ENCODE assay signal across 9 mouse cellular contexts in the genomic region with DNA sequence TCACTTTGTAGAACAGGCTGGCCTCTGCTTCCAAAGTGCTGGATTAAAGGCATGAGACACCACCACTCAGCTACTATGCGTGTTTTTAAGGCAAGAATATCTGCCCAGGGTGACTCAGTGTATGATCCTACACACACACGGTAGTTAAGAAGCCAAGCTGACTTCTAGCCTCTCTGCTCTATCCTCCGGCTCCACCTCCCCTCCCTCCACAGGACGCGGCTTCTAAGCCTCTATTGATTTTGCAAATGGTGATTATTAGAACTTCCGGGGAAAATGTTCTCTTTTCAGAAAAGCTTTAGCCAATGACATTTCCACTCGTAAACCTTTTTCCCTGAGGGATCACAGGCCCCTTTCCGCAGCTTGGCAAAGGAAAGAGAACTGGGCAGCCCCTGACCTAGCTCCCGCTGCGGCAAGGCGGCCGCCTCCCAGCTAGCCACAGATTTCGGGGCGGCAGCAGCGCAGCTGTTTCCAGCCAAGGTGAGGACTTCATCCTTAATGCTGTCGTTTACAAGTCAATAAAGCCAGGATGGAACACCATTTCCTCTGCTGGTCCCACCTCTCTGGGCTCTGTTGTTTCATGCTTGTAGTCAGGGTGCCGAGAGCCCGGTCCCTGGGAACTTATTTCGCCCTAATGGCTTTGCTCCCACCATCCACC.
DNase-seq lines count a peak whose midpoint lies in the region; ATAC-seq and TF ChIP-seq lines count a peak whose summit lies in the region.
"Had no signal": no experiment of that assay in that cellular context is flagged by ENCODE, and none has a peak within 500 bp of the region (broad histone marks: within the 10 kb centered on the region; RNA-seq: fewer than 3 reads in every experiment).

No protein-coding gene starts in this region.

- H3K9me3 ChIP-seq in kidney, embryonic 14.5 days (ENCODE audit: control insufficient read depth, low read length) = no peaks in the 10 kb centered on the region
- H3K9me3 ChIP-seq in forebrain, embryonic 10.5 days = no peaks in the 10 kb centered on the region
- no peaks in the 10 kb centered on the region for H3K9me3 ChIP-seq in limb, embryonic 12.5 days
- no peaks in the 10 kb centered on the region for H3K9me3 ChIP-seq in neural tube, embryonic 14.5 days (ENCODE audit: control insufficient read depth, low read length)

- peaks cover 18% of the 10 kb centered on the region for H3K4me1 ChIP-seq in kidney, embryonic 14.5 days (ENCODE audit: control insufficient read depth, insufficient read depth, low read length)
- peaks cover 76% of the 10 kb centered on the region for H3K4me1 ChIP-seq in forebrain, embryonic 10.5 days
- H3K4me1 ChIP-seq in limb, embryonic 12.5 days (replicated peaks) = peaks cover 50% of the 10 kb centered on the region
- peaks cover 7% of the 10 kb centered on the region; the same call in 1 of the 2 replicates for H3K4me1 ChIP-seq in neural tube, embryonic 14.5 days (ENCODE audit: control insufficient read depth, insufficient read depth, low read length)

- no peaks in the 10 kb centered on the region for H3K36me3 ChIP-seq in kidney, embryonic 14.5 days (ENCODE audit: control insufficient read depth, insufficient read depth, low read length)
- H3K36me3 ChIP-seq in forebrain, embryonic 10.5 days (replicated peaks) = no peaks in the 10 kb centered on the region
- H3K36me3 ChIP-seq in limb, embryonic 12.5 days = no peaks in the 10 kb centered on the region
- H3K36me3 ChIP-seq in neural tube, embryonic 14.5 days (ENCODE audit: control insufficient read depth, insufficient read depth, low read length) = no peaks in the 10 kb centered on the region

- no peak for ATAC-seq in kidney, embryonic 14.5 days (ENCODE audit: low FRiP score, low TSS enrichment)
- ATAC-seq in limb, embryonic 12.5 days (ENCODE audit: insufficient number of reproducible peaks, insufficient read depth, low FRiP score, low TSS enrichment, low read depth) = peak; percentile 43; the same call in 1 of the 2 replicates
- ATAC-seq in neural tube, embryonic 14.5 days (ENCODE audit: low read depth) = no peak

- WGBS in kidney, embryonic 14.5 days = 6% methylated on average over 19 of the region's 19 CpGs
- WGBS in forebrain, embryonic 10.5 days = 2% methylated on average over 19 of the region's 19 CpGs
- WGBS in limb, embryonic 12.5 days = 3% methylated on average over 19 of the region's 19 CpGs
- WGBS in neural tube, embryonic 14.5 days = 2% methylated on average over 19 of the region's 19 CpGs

- H3K4me2 ChIP-seq in kidney, embryonic 14.5 days (replicated peaks; ENCODE audit: low read depth, low read length) = peak overlapping the region; percentile 38
- H3K4me2 ChIP-seq in limb, embryonic 12.5 days = peak overlapping the region; percentile 55
- H3K4me2 ChIP-seq in neural tube, embryonic 14.5 days (ENCODE audit: low read depth, low read length) = peak overlapping the region; percentile 43

- DNase-seq in kidney, postnatal 36 days = no peak
- no peak for DNase-seq in forebrain, embryonic 10.5 days (ENCODE audit: extremely low spot score, low spot score)
- DNase-seq in kidney, postnatal 10 days = no peak
- DNase-seq in left cerebral cortex, adult 2 months (ENCODE audit: extremely low spot score in 1 of 2, low spot score in 2 of 2) = no peak
- no peak for DNase-seq in spleen, postnatal 14 days (ENCODE audit: low spot score in 2 of 2)
- DNase-seq: heart, postnatal 14 days had no signal

- TF ChIP-seq CTCF in left cerebral cortex, adult 2 months (IDR thresholded peaks at IDR 0.05) = no peak

- intact Hi-C loops in left cerebral cortex, adult 2 months (cut with DNase I) = loop anchor here (10.0 kb wide), 1 partner anchor 427 kb away; no protein-coding TSS in a partner anchor

- H3K27ac ChIP-seq in kidney, embryonic 14.5 days (ENCODE audit: low read depth, low read length) = no peak overlapping the region
- H3K27ac ChIP-seq in forebrain, embryonic 10.5 days = peak overlapping the region; percentile 76
- no peak overlapping the region for H3K27ac ChIP-seq in limb, embryonic 12.5 days
- H3K27ac ChIP-seq in neural tube, embryonic 14.5 days (ENCODE audit: low read depth, low read length) = no peak overlapping the region
- no peak overlapping the region for H3K27ac ChIP-seq in left cerebral cortex, adult 2 months

- no peaks in the 10 kb centered on the region for H3K27me3 ChIP-seq in kidney, embryonic 14.5 days (ENCODE audit: control insufficient read depth, insufficient read depth, low read length)
- peaks cover 48% of the 10 kb centered on the region for H3K27me3 ChIP-seq in forebrain, embryonic 10.5 days (ENCODE audit: poor library complexity, severe bottlenecking)
- H3K27me3 ChIP-seq in limb, embryonic 12.5 days = peaks cover 5% of the 10 kb centered on the region
- no peaks in the 10 kb centered on the region for H3K27me3 ChIP-seq in neural tube, embryonic 14.5 days (ENCODE audit: control insufficient read depth, insufficient read depth, low read length)

- H3K9ac ChIP-seq in kidney, embryonic 14.5 days (ENCODE audit: low read depth, low read length) = peak overlapping the region; percentile 4; the same call in 1 of the 2 replicates
- H3K9ac ChIP-seq in limb, embryonic 12.5 days (replicated peaks) = 0 out of 2 replicates have a peak overlapping the region, but pooled peaks have one; percentile 18
- 0 out of 2 replicates have a peak overlapping the region, but pooled peaks have one; percentile 39 for H3K9ac ChIP-seq in neural tube, embryonic 14.5 days (replicated peaks; ENCODE audit: low read depth, low read length)

- H3K4me3 ChIP-seq in kidney, embryonic 14.5 days (ENCODE audit: low read length) = peak overlapping the region; percentile 17; the same call in 1 of the 2 replicates
- peak overlapping the region; percentile 40 for H3K4me3 ChIP-seq in forebrain, embryonic 10.5 days
- peak overlapping the region; percentile 29 for H3K4me3 ChIP-seq in limb, embryonic 12.5 days (replicated peaks)
- no peak overlapping the region for H3K4me3 ChIP-seq in neural tube, embryonic 14.5 days (ENCODE audit: low read depth, low read length)
- no peak overlapping the region for H3K4me3 ChIP-seq in left cerebral cortex, adult 2 months

Comparison
In these comparisons a context has a peak if more than half of its experiments do, and no peak if none do; other contexts are left out.
1. H3K4me3 ChIP-seq: peak in kidney, embryonic 14.5 days (single experiment), forebrain, embryonic 10.5 days (single experiment) and limb, embryonic 12.5 days (single experiment); none in neural tube, embryonic 14.5 days (single experiment) and left cerebral cortex, adult 2 months (single experiment).
2. Peak in every context shown above with its lines, with median percentiles within 50 percentile points of each other: H3K4me2 ChIP-seq and H3K9ac ChIP-seq.